Mouse (Mus musculus) left cerebral cortex, postnatal 4 days (tissue): ENCODE data around the gene Atf6b. TPM values are rescaled to one million over a fixed set of nuclear protein-coding genes. Genes with fewer than 3 reads are reported as not detected.

Experiments
- DNase-seq: peaks from one replicate; pipeline ENCODE4 v3.0.0-alpha.2; 2022
- intact Hi-C: fragments of 180-260 bp; cut with DNase I; formaldehyde crosslinking; loops from one replicate; pipeline ENCODE4 v1.15.1; 2025
- total RNA-seq, 2 experiments: library from RNA; stranded (reverse); gene quantifications; 2 replicates each; pipeline ENCODE4 v1.2.3; 2021

Atf6b gene
- total RNA-seq, 2 experiments from 2014 or later: 72.8 to 75.4 TPM

DNA sequence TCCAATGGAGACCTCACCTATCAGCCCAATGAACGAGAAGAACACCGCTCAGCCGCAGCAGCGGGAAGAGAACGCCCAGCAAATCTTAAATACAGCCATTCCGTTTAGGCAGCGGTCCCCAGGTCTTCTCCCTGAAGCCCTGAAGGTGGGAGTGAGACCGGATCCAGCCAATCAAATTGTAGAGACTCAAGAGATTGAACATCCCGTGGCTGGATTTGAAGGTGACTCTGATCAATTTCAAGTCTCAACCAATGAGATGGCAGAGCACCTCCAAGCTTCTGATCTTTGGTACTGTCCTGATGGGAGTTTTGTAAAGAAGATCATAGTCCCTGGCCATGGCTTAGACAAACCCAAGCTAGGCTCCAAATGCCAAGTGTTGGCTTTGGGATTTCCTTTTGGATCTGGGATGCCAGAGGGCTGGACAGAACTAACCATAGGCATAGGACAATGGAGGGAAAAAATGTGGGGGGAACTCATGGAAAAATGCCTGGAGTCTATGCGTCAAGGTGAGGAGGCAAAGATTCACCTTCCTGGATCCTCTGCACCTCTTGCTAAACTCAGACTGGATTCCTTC is 1.6 kb upstream of the Atf6b start:
- no peak for DNase-seq
- intact Hi-C loops: no loop called here

DNA sequence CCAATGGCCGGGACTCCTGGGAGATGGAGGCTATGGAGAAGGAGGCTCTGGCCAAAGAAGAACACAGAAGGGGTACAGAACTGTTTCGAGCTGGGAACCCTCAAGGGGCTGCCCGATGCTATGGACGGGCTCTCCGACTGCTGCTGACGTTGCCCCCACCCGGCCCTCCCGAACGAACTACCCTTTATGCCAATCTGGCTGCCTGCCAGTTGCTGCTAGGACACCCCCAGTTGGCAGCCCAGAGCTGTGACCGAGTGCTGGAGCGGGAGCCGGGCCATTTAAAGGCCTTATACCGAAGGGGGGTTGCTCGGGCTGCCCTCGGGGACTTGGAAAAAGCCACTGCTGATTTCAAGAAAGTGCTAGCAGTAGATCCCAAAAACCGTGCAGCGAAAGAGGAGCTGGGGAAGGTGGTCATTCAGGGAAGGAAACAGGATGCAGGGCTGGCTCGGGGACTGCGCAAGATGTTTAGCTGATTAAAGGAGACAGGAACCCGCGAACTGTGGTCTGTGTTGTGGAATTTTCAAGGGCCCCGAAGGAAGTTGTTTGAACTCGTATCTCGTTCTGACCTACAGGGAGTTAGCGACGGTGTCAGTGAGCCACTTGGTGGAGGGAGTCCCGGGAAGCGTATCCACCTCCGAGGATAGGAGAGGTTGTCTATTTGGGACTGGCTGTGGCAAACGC is 975 bp upstream of the Atf6b start:
- intact Hi-C loops: no loop called here
- DNase-seq: no peak

DNA sequence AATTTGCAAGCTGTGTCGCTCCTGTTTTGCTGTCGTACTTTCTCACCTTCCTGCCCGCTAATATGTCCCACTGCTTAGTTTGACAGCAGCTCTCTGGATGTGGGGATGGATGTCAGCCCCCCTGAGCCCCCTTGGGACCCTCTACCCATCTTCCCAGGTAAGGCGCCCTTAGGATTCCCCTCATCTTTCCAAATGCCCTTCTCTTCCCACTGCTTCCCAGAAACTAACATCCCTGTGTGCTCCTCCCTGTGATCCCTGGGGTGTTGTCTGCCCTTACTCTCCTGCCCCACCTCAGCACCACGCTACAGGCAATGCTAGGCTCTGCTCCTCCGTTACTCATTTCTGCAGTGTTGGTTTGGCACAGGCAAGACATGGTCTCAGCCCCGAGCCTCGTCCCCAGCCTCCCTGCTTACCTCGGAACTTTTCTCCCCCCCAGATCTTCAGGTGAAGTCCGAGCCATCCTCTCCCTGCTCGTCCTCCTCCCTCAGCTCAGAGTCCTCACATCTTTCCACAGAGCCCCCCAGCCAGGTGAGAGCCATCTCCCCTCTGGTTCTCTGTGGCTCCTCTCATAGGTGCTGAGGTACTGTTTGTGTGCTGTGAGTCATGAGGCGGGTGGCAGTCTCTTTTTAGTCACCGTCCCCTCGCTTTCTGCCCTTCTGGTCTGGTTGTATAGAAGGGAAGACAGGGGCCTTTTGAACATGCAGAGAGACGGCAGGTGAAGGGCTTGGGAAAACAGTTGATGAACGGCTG is 1.4 kb downstream of the Atf6b start:
- intact Hi-C loops: no loop called here
- DNase-seq: no peak

DNA sequence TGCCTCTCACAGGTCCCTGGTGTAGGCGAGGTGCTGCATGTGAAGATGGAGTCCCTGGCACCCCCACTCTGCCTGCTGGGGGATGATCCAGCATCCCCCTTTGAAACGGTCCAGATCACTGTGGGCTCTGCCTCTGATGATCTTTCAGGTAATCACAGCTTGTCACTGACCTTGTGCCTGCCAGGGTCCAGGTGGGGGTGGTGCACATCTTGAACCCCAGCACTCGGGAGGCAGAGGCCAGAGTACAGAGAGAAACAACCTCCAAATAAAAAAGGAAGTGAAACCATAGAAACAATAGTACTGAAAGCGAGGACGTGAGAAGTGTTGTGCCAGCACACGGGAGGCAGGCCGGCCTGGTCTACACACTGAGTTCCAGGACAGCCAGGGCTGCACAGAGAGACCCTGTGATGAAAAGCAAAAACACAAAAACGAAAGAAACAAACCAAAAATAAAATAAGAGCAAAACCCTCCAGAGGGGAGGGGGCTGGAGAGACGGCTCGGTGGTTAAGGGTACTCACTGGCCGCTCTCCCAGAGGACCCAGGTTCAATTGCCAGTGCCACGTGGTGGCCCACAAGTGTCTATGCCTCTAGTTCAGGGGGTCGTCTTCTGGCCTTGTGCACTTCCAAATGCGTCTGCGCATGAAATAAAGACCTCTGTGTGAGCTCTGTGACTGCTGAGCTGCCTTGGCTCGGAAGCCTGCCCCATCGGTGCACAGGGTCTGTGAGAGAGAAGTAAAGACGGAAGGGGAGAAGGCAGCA is 2.3 kb downstream of the Atf6b start:
- intact Hi-C loops: no loop called here
- DNase-seq: no peak

DNA sequence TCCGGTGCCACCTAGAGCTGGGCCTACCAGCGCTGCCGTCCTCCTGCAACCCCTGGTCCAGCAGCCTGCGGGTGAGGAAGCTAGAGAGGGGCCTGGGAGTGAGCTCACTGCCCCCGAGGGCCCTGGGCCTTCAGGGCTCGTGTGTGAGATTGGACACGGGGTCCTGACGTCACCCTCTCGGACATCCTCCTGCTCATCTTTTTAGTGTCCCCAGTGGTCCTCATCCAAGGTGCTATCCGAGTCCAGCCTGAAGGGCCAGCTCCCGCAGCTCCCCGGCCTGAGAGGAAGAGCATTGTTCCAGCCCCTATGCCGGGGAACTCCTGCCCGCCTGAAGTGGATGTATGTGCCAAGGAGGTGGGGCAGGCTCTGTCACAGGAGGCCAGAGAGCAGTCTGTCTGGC is 3.8 kb downstream of the Atf6b start:
- DNase-seq: no peak

DNA sequence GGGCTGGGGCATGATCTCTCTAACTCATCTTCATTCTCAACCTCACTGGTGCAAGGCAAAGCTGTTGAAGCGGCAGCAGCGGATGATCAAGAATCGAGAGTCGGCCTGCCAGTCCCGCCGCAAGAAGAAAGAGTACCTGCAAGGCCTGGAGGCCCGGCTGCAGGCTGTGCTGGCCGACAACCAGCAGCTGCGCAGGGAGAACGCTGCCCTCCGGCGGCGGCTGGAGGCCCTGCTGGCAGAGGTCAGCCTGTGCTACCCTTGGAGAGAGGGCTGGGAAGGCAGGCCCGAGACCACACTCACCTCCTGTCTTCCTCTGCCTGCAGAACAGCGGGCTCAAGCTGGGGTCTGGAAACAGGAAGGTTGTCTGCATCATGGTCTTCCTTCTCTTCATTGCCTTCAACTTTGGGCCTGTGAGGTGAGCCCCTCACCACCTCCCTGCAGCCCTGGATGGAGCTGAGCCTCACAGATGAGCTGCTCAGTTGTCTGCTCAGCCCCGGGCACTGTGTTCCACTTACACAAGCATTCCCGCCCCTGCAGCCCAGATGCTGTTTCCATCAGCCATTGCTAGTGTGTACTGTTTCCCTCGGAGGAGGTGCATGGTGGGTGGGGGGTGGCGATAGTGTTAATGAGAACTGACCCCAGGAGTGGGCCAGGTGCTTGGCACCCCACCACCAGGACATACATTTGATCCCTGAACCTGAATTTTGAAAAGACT is 4.7 kb downstream of the Atf6b start:
- no peak for DNase-seq
- intact Hi-C loops: loop anchor here (5.0 kb wide), 1 partner anchor 186 kb away; the partner anchor contains the start of genes Dxo and Stk19

More for the DNA sequence above, 3.8 kb downstream of the Atf6b start:
- intact Hi-C loops: loop anchor here (5.0 kb wide), 1 partner anchor 187 kb away; the partner anchor contains the start of genes Dxo and Stk19

DNA sequence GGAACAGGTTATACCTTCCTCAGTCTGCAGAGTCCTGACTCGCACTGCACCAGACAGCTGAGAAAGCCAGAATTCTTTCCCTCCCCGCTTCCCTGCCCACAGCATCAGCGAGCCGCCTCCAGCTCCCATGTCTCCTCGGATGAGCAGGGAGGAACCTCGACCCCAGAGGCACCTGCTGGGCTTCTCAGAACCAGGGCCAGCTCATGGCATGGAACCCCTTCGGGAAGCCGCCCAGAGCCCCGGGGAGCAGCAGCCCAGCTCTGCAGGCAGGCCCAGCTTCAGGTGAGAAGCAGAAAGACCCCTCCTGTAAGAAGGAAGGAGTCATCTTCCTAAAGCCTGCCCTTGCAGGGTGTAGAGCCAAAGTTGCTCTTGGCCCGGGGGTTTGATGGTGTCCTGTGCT is 5.6 kb downstream of the Atf6b start:
- DNase-seq: no peak
- intact Hi-C loops: loop anchor here (5.0 kb wide), 1 partner anchor 185 kb away; the partner anchor contains the start of genes Dxo and Stk19

DNA sequence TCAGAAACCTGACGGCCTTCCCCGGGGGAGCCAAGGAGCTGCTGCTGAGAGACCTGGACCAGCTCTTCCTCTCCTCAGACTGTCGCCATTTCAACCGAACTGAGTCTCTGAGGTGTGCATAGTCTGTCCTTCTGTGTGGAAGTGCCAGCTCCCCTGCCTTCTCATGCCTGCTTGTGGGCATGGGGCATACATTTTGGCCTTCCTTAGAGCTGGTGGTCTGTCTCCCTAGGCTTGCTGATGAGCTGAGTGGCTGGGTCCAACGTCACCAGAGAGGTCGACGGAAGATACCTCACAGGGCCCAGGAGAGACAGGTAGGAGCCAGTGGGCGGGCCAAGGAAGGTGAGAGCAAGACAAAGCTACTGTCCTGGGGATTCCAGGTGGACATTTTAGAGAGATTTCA is 6.0 kb downstream of the Atf6b start:
- intact Hi-C loops: loop anchor here (5.0 kb wide), 1 partner anchor 184 kb away; the partner anchor contains the start of genes Dxo and Stk19
- DNase-seq: no peak

DNA sequence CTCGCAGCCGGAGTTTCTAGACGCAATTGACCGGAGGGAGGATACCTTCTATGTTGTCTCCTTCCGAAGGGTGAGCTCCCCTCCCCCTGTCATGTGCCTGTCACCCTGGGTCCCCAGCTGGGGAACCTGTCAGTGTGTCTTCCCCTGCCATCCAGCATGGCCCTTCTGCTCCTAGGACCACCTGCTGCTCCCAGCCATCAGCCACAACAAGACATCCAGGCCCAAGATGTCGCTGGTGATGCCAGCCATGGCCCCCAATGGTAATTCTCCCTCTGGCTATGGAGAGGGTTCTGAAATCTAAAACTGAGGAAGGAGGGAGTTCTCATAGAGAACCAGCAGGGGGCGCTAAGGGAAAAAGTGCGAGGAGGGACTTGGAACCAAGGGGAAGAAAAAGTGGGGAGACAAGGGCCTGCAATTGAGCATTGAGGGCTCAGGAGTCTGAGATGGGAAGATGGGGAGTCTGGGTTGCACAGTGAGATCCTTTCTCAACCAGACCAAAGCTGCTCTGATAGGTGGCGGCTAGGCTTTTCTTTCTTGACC is 6.9 kb downstream of the Atf6b start:
- intact Hi-C loops: loop anchor here (5.0 kb wide), 1 partner anchor 183 kb away; the partner anchor contains the start of genes Dxo and Stk19
- peak; percentile 48 for DNase-seq

DNA sequence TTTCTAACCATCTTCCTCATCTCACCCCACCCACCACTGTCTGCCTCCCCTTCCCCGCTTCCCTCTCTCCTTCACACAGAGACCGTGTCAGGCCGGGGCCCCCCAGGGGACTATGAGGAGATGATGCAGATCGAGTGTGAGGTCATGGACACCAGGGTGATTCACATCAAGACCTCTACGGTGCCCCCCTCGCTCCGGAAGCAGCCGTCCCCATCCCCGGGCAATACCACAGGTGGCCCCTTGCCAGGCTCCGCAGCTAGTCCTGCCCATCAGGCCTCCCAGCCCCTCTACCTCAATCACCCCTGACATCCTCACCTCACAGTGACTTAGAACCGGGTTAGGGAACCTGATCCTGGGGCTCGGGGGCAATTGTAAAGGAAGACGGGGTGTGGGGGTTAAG is 7.4 kb downstream of the Atf6b start:
- DNase-seq: peak; percentile 27
- intact Hi-C loops: loop anchor here (5.0 kb wide), 1 partner anchor 183 kb away; the partner anchor contains the start of genes Dxo and Stk19

DNA sequence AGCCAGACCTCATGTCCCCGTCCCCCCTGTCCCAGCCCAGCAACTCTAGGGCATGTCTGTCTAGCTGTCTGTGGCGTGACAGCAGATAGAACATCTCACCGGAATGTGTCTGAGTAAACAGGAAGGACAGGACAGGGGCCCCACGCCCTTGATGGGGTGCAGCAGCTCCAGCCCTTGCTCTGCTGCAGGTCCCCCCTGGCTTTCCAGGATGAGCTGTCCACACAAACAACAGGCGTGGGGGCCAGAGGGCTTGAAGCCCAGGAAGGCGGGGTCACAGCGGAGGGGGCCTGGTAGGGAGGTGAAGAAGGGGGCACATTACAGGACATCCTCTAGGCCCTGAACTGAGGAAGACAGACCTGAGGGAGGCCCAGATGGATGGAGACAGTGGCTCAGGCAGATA is 8.2 kb downstream of the Atf6b start:
- intact Hi-C loops: no loop called here
- no peak for DNase-seq

DNA sequence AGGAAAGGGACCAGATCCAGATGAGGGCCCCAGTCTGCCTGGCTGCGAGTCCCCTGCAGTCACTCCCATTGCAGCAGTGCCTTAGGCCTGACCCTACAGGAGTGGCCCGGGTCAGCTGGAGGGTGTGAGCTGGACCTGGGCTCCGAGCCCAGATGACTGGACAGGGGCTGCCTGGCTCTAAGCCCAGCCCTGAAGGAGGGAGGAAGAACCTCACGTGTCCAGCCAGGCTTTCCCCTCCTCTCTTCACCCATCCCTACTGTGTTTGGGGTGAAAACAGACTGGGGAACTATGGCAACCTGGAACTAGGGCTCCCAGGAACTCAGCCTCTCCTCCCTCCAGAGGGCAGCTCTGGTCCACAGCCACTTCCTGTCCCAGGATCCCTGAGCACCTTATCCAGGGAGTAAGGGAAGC is 8.6 kb downstream of the Atf6b start:
- peak; percentile 63 for DNase-seq
- intact Hi-C loops: no loop called here

DNA sequence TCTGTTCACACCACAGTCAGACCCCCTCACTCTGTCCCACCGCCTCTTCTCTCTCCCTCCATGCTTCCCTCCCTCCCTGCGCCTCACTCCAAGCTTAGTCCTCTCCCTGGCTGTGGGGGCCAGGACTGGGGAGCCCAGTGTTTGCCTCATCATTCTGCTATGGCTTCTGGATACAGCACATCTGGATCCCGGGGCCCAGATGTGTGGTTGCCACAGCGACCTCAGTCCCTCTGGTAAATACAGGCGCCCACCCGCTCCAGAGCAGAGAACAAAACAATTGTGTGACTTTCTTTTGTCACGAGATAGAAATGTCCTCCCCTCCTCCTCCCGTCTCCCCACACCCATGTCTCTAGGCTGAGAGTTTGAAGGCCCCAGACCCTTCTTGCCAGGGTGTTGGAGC is 9.7 kb downstream of the Atf6b start:
- intact Hi-C loops: no loop called here
- DNase-seq: no peak

DNA sequence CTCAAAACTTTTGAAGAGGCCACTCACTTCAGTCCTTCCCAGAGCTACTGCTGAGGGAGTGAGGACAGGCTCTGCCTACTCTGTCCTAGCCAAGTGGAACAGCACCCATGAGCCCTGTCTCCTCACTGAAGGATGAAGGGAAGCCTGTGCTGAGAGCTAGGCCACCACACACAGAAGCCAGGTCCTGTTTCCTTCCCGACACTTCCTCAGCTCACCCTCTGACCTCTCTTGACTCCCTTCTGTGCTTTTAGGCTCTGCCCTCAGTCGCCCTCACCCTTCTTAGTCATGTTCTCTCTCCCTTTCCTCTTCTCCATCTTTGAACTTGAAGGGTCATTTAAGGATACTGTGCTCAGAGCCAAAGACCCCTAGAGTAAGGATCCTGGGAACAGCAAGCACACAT is 10.3 kb downstream of the Atf6b start:
- intact Hi-C loops: no loop called here
- DNase-seq: no peak

DNA sequence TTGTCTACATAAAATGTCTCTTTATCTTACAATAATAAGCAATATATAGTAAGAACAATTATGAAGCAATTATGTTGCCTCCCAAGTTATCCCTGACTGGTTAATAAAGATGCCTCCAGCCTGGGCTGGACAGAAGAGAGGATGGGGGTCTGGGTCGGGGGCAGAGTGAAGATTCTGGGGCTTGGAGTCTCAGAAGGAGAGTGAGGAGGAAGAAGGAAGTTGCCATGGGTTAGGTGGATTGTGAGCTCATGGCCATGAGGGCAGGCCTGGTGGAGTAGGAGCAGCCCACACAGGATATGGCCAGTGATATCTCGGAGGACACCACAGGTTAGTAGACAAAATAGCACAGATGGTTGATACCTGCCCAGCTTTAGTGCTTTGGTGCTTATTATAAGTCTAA is 11.2 kb downstream of the Atf6b start:
- no peak for DNase-seq
- intact Hi-C loops: no loop called here

DNA sequence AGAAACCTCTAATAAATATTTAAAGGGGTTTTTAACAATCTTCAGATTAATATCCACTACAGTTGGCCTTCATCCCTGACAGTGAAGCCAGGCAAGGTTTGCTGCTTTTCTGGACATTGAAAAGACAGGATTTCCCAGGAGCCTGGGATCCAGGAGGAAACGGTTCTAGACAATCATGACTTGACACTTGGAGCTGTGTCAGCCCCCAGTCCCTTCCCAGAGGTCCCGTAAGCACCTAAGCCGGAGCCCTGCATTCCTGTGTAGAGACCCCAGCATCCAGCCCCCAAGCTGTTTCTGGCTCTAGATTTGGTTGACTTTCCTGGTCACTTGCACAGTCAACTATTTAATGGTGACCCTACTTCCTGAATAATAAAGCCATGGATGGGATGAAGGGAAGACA is 11.6 kb downstream of the Atf6b start:
- no peak for DNase-seq
- intact Hi-C loops: no loop called here

DNA sequence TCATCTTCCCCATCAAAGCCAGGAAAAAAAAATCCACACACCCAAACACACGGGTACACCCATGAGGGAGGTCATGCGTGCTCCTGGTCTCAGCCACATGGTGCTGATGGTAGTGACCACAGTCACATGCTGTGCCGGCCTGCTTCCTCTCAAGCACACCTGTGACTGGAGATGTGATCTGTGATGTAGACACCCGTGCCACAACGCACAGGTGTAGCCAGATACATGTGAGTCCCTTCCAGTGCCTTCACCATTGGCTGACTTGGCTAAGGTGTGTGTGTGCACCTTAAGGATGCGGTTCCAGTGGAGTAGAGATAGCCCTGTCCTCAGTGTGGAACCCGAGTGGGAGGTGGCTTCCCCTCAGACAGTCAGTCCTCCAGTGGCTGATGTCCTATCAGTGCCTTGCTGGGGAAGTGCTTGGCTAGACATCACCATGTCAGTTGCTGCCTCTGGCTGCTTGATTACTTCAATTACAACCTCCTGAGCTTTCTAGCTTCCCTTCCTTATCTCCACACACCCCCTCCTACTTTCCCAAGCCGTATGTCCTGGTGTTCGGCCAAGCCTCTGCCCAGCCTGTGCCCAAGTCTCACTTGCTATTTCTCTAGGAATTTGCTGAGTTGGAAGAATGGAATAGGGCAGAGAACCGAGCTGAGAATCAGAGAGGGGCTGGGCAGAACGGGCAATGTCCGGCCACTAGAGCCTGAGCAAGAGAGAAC is 12.4 kb downstream of the Atf6b start:
- no peak for DNase-seq
- intact Hi-C loops: no loop called here

DNA sequence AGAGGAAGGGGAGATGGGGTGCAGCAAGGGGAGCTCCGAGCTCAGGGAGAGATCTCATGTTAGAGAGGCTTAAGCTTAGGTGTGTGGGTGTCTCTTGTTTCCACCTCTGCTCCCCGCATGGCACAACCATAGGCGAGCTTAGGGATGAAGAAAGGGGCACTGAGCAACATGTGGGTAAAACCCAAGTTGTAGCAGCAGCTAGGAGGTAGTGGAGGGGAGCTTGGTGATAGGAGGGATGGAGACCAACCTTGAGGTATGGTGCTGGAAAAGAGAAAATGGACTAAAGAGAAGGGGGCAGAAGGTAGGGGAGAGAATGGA is 12.9 kb downstream of the Atf6b start:
- intact Hi-C loops: no loop called here
- DNase-seq: no peak

DNA sequence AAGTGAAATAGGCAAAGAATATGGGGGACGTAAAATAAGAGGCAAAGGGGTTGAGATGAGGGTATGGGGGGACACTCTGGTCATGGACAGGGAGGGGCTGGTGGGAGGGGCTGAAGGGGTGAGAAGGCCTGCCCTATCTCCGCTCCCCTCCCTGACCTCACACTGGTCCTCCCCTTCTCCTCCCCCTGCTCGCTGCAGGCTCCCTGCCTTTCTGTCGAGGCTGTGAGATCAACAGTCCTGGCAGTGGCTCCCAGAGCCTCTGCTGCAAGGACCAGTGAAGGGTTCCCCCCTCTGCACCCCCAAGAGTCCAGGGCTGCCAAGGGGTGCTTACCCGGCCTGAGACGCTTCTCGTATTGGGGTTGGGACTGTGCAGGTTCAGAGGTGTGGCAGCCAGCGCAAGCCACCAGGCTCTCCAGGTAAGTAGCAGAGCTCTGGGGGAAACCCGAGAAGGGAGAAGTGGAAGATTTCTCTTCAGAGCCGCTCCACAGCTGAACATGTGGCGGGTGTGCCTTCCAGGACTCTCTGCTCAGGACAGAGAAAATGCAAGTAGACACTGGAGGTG is 13.4 kb downstream of the Atf6b start:
- intact Hi-C loops: no loop called here
- no peak for DNase-seq
